8 mouse cellular contexts compared by ENCODE assay signal in genomic region chr2:69884581-69884980, GRCm38 (mm10). TPM values are rescaled to one million over a fixed set of nuclear protein-coding genes. Genes with fewer than 3 reads are reported as not detected.
A peak's percentile ranks its signal among the peaks of the same experiment; 100 is the strongest.
DNase-seq lines count a peak whose midpoint lies in the region; ATAC-seq and TF ChIP-seq lines count a peak whose summit lies in the region.

No protein-coding gene starts in this region.

- peak overlapping the region; percentile 80 for H3K4me2 ChIP-seq in heart, embryonic 12.5 days
- peak overlapping the region; percentile 73 for H3K4me2 ChIP-seq in forebrain, postnatal 0 days (ENCODE audit: low read depth)

- no peak for TF ChIP-seq CTCF in ES-Bruce4 (IDR thresholded peaks at IDR 0.05; ENCODE audit: low read depth, low read length)
- TF ChIP-seq CTCF in forebrain, postnatal 0 days (IDR thresholded peaks at IDR 0.05; ENCODE audit: low read depth): no peak

- H3K27ac ChIP-seq in heart, embryonic 12.5 days (ENCODE audit: poor library complexity, severe bottlenecking): no peak overlapping the region
- peak overlapping the region; percentile 81 for H3K27ac ChIP-seq in ES-Bruce4 (ENCODE audit: insufficient read depth, low read length)
- H3K27ac ChIP-seq in forebrain, postnatal 0 days (ENCODE audit: low read depth, low read length): no peak overlapping the region
- H3K27ac ChIP-seq in macrophage: no peak overlapping the region

- WGBS in heart, embryonic 12.5 days: 47% methylated on average over 6 of the region's 6 CpGs
- 62% methylated on average over 6 of the region's 6 CpGs for WGBS in forebrain, postnatal 0 days
- WGBS in macrophage (ENCODE audit: missing documents): 22% methylated on average over 6 of the region's 6 CpGs

- TF ChIP-seq POLR2A in ES-Bruce4 (IDR thresholded peaks at IDR 0.05; ENCODE audit: insufficient read depth, low read length): no peak

- no peaks in the 10 kb centered on the region for H3K27me3 ChIP-seq in heart, embryonic 12.5 days (replicated peaks)
- no peaks in the 10 kb centered on the region for H3K27me3 ChIP-seq in ES-Bruce4 (ENCODE audit: control insufficient read depth, insufficient read depth, low read length, poor library complexity, severe bottlenecking)
- H3K27me3 ChIP-seq in forebrain, postnatal 0 days (ENCODE audit: insufficient read depth, low read length): no peaks in the 10 kb centered on the region

- H3K79me2 ChIP-seq in macrophage (ENCODE audit: inconsistent target): peaks cover 12% of the 10 kb centered on the region; the same call in 1 of the 2 replicates

- DNase-seq in heart, adult 11 months: no peak
- no peak for DNase-seq in forebrain, postnatal 0 days
- DNase-seq in embryo, embryonic 10.5 days (ENCODE audit: low spot score): no peak
- DNase-seq in right cerebral cortex, adult 2 months (ENCODE audit: low spot score in 2 of 2): no peak
- no peak for DNase-seq in layer of hippocampus, postnatal 25 days (ENCODE audit: extremely low spot score in 1 of 2, low spot score in 1 of 2)

- TF ChIP-seq EP300 in ES-Bruce4 (IDR thresholded peaks at IDR 0.05; ENCODE audit: insufficient read depth, low read depth, low read length): no peak

- peak overlapping the region; percentile 88; the same call in 1 of the 2 replicates for H3K9ac ChIP-seq in heart, embryonic 12.5 days
- H3K9ac ChIP-seq in ES-Bruce4 (ENCODE audit: low read depth, poor library complexity, severe bottlenecking): peak overlapping the region; percentile 96
- H3K9ac ChIP-seq in forebrain, postnatal 0 days: peak overlapping the region; percentile 55; the same call in 1 of the 2 replicates

- peak overlapping the region; percentile 70 for H3K4me3 ChIP-seq in heart, embryonic 12.5 days
- H3K4me3 ChIP-seq in ES-Bruce4 (ENCODE audit: low read depth, low read length): peak overlapping the region; percentile 98
- H3K4me3 ChIP-seq in forebrain, postnatal 0 days (ENCODE audit: low read depth, low read length): peak overlapping the region; percentile 54; the same call in 1 of the 2 replicates
- peak overlapping the region; percentile 67 for H3K4me3 ChIP-seq in macrophage (ENCODE audit: inconsistent target)

- H3K9me3 ChIP-seq in heart, embryonic 12.5 days (replicated peaks): no peaks in the 10 kb centered on the region
- no peaks in the 10 kb centered on the region for H3K9me3 ChIP-seq in ES-Bruce4 (replicated peaks; ENCODE audit: control insufficient read depth, insufficient read depth, low read length, poor library complexity, severe bottlenecking)
- H3K9me3 ChIP-seq in forebrain, postnatal 0 days (ENCODE audit: low read length): no peaks in the 10 kb centered on the region

- peaks cover 4% of the 10 kb centered on the region; the same call in 1 of the 2 replicates for H3K36me3 ChIP-seq in heart, embryonic 12.5 days
- peaks cover 18% of the 10 kb centered on the region for H3K36me3 ChIP-seq in ES-Bruce4 (ENCODE audit: control insufficient read depth, insufficient read depth, low read length, poor library complexity, severe bottlenecking)
- no peaks in the 10 kb centered on the region for H3K36me3 ChIP-seq in forebrain, postnatal 0 days (ENCODE audit: insufficient read depth)
- H3K36me3 ChIP-seq in macrophage (ENCODE audit: inconsistent target): no peaks in the 10 kb centered on the region

- H3K4me1 ChIP-seq in heart, embryonic 12.5 days (replicated peaks): peaks cover 9% of the 10 kb centered on the region; the same call in 1 of the 2 replicates
- H3K4me1 ChIP-seq in ES-Bruce4 (ENCODE audit: control insufficient read depth, insufficient read depth, low read length): no peaks in the 10 kb centered on the region
- H3K4me1 ChIP-seq in forebrain, postnatal 0 days (ENCODE audit: insufficient read depth): peaks cover 8% of the 10 kb centered on the region; the same call in 1 of the 2 replicates

- no peak for ATAC-seq in heart, embryonic 12.5 days (ENCODE audit: insufficient number of reproducible peaks, low FRiP score)
- ATAC-seq in forebrain, postnatal 0 days: no peak

RNA-seq across cellular contexts. Expression of gene Mettl5, which starts 0.8 kb away (rescaled TPM):
- polyA plus RNA-seq in heart, embryonic 12.5 days (2016; fragmentation: Nextera tagmentation; extraction: Ambion mirVana): 33.6 and 37.1 TPM in 2 replicates
- polyA plus RNA-seq in ES-Bruce4 (2011; ENCODE audit: insufficient read depth, insufficient read length, low read depth, missing spikeins): 53.2 and 54.5 TPM in 2 replicates
- total RNA-seq in forebrain, postnatal 0 days (2014; rRNA removed): 12.5 and 13.0 TPM in 2 replicates
- 30.5 and 32.3 TPM in 2 replicates for polyA plus RNA-seq in forebrain, postnatal 0 days (2015; fragmentation: Nextera tagmentation; extraction: Ambion mirVana)
- 10 to 100 TPM in 24 of 26 experiments, 1 to 10 TPM in 2; 7.0 to 36.1 (median 16.5) TPM for total RNA-seq in macrophage (2018; cell fraction: chromatin; rRNA removed)
- 10 to 100 TPM in 10 of 26 experiments, 1 to 10 TPM in 16; 7.0 to 12.2 (median 9.3) TPM for total RNA-seq in macrophage (2018; cell fraction: cytosol; rRNA removed)
- total RNA-seq in macrophage (2018; cell fraction: nucleus; rRNA removed): 10 to 100 TPM in 18 of 26 experiments, 1 to 10 TPM in 8; 5.4 to 30.4 (median 12.8) TPM
- polyA plus RNA-seq in macrophage (2018): 11.2 to 15.3 TPM (median 12.5 TPM) in 3 replicates
- 10 to 100 TPM; 14.2 to 18.0 TPM for total RNA-seq in layer of hippocampus, postnatal 25 days (2021)

RNA-seq across cellular contexts. Expression of gene Ubr3, which starts 12.5 kb away (rescaled TPM):
- polyA plus RNA-seq in heart, embryonic 12.5 days (2016; fragmentation: Nextera tagmentation; extraction: Ambion mirVana): 18.6 and 20.3 TPM in 2 replicates
- polyA plus RNA-seq in ES-Bruce4 (2011; ENCODE audit: insufficient read depth, insufficient read length, low read depth, missing spikeins) (59.0 and 65.6 TPM in 2 replicates), macrophage (2018) (25.6 to 30.6 TPM (median 27.3 TPM) in 3 replicates)
- total RNA-seq in forebrain, postnatal 0 days (2014; rRNA removed): 42.9 and 53.9 TPM in 2 replicates
- 7.7 and 10.9 TPM in 2 replicates for polyA plus RNA-seq in forebrain, postnatal 0 days (2015; fragmentation: Nextera tagmentation; extraction: Ambion mirVana)
- total RNA-seq in macrophage (2018; cell fraction: chromatin; rRNA removed): 100 to 1,000 TPM in 24 of 26 experiments, 10 to 100 TPM in 2; 76.0 to 222 (median 166) TPM
- 10 to 100 TPM; 24.8 to 40.9 (median 31.6) TPM for total RNA-seq in macrophage (2018; cell fraction: cytosol; rRNA removed)
- total RNA-seq in macrophage (2018; cell fraction: nucleus; rRNA removed): 100 to 1,000 TPM in 5 of 26 experiments, 10 to 100 TPM in 21; 42.1 to 121 (median 82.9) TPM
- 100 to 1,000 TPM; 112 to 139 TPM for total RNA-seq in layer of hippocampus, postnatal 25 days (2021)

RNA-seq across cellular contexts. Expression of gene Ssb, which starts 23.2 kb away (rescaled TPM):
- 233 and 248 TPM in 2 replicates for polyA plus RNA-seq in heart, embryonic 12.5 days (2016; fragmentation: Nextera tagmentation; extraction: Ambion mirVana)
- polyA plus RNA-seq in ES-Bruce4 (2011; ENCODE audit: insufficient read depth, insufficient read length, low read depth, missing spikeins) (393 and 460 TPM in 2 replicates), macrophage (2018) (106 to 279 TPM (median 166 TPM) in 3 replicates)
- total RNA-seq in forebrain, postnatal 0 days (2014; rRNA removed): 130 and 152 TPM in 2 replicates
- polyA plus RNA-seq in forebrain, postnatal 0 days (2015; fragmentation: Nextera tagmentation; extraction: Ambion mirVana): 287 and 316 TPM in 2 replicates
- total RNA-seq in macrophage (2018; cell fraction: chromatin; rRNA removed): 100 to 1,000 TPM in 10 of 26 experiments, 10 to 100 TPM in 16; 63.2 to 140 (median 94.4) TPM
- total RNA-seq in macrophage (2018; cell fraction: cytosol; rRNA removed): 100 to 1,000 TPM in 15 of 26 experiments, 10 to 100 TPM in 11; 87.0 to 136 (median 101) TPM
- total RNA-seq in macrophage (2018; cell fraction: nucleus; rRNA removed): 100 to 1,000 TPM in 12 of 26 experiments, 10 to 100 TPM in 14; 73.7 to 179 (median 95.3) TPM
- total RNA-seq in layer of hippocampus, postnatal 25 days (2021): 100 to 1,000 TPM; 125 to 138 TPM
